Mouse (Mus musculus): ENCODE results near the gene 2310007B03Rik.

DNA sequence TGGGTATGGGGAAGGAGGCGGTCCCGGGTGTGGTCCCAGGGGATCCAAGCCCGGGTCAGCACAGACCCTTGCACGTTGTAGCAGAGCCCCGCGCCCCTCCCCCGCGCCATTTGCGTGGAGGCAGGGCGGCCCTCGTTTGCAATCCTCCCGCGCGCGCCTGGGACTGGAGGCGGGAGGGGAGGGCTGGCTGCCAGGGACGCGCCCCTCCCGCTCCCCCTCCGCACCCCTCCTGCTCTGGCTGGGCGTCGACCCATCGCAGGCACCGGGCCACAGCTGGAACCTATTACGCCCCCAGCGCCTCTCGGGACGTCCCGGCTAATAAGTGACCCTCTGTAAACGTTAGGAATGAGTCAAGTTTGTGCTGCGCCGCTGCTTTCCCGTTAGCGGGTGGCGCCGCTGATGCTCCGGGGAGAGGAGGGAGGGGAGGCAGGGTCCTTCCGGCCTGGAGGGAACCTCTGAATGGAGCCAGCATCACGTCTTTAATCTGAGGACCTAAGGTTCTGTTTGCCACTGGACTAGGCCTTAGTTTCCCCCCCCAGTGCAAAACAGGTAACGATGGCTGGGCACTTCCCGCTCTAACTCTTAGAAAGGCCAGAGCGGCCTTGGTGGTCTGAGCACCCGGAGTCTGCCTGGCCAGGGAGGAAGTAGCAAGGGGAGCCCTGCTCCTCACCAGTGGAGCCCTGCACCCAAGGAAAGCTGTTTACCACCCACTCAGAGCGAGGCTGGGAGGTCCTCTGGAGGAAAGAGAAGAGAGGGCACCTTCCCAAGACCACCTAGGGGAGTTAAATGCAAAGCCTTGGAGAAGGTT, 16.0 kb upstream of the 2310007B03Rik start:
- TF ChIP-seq CTCF (IDR thresholded peaks at IDR 0.05; ENCODE audit: low read depth, low read length): no peak
- no peak for TF ChIP-seq POLR2A (IDR thresholded peaks at IDR 0.05; ENCODE audit: insufficient read depth, low read length)
- no peak for TF ChIP-seq EP300 (IDR thresholded peaks at IDR 0.05; ENCODE audit: insufficient read depth, low read depth, low read length)

Measured in ES-Bruce4 (cell line).